17 mouse cellular contexts compared by ENCODE assay signal in genomic region chr16:44604021-44604616, GRCm38 (mm10). TPM values are rescaled to one million over a fixed set of nuclear protein-coding genes. Genes with fewer than 3 reads are reported as not detected.
DNase-seq lines count a peak whose midpoint lies in the region; ATAC-seq and TF ChIP-seq lines count a peak whose summit lies in the region.
"Had no signal": no experiment of that assay in that cellular context is flagged by ENCODE, and none has a peak within 500 bp of the region (broad histone marks: within the 10 kb centered on the region; RNA-seq: fewer than 3 reads in every experiment).

No protein-coding gene starts in this region.

- H3K4me1 ChIP-seq in kidney, adult 2 months (ENCODE audit: control insufficient read depth, insufficient read depth, low read length): no peaks in the 10 kb centered on the region
- H3K4me1 ChIP-seq in midbrain, embryonic 11.5 days (ENCODE audit: control insufficient read depth, insufficient read depth, low read length): peaks cover 17% of the 10 kb centered on the region
- peaks cover 7% of the 10 kb centered on the region for H3K4me1 ChIP-seq in midbrain, embryonic 15.5 days
- H3K4me1 ChIP-seq in limb, embryonic 12.5 days (replicated peaks): peaks cover 45% of the 10 kb centered on the region
- H3K4me1 ChIP-seq in forebrain, embryonic 14.5 days (ENCODE audit: control insufficient read depth, insufficient read depth, low read length): peaks cover 7% of the 10 kb centered on the region; the same call in 1 of the 2 replicates
- H3K4me1 ChIP-seq: liver, embryonic 12.5 days; megakaryocyte, embryonic 14.5 days had no signal

- no peak for TF ChIP-seq POLR2A in kidney, adult 2 months (IDR thresholded peaks at IDR 0.05; ENCODE audit: low read depth, low read length)

- TF ChIP-seq CTCF in kidney, adult 2 months (conservative IDR thresholded peaks at IDR 0.05; ENCODE audit: insufficient read depth, insufficient read length, low read depth, low read length): no peak

- H3K4me2 ChIP-seq in midbrain, embryonic 11.5 days: no peak overlapping the region
- no peak overlapping the region for H3K4me2 ChIP-seq in midbrain, embryonic 15.5 days
- H3K4me2 ChIP-seq in limb, embryonic 12.5 days: no peak overlapping the region
- H3K4me2 ChIP-seq in forebrain, embryonic 14.5 days (ENCODE audit: low read length): no peak overlapping the region
- H3K4me2 ChIP-seq: liver, embryonic 12.5 days; neural tube, embryonic 12.5 days had no signal

- H3K4me3 ChIP-seq in kidney, adult 2 months (ENCODE audit: insufficient read depth, low read depth, low read length): no peak overlapping the region
- H3K4me3 ChIP-seq in midbrain, embryonic 11.5 days (ENCODE audit: low read depth, low read length): no peak overlapping the region
- no peak overlapping the region for H3K4me3 ChIP-seq in midbrain, embryonic 15.5 days
- no peak overlapping the region for H3K4me3 ChIP-seq in limb, embryonic 12.5 days (replicated peaks)
- no peak overlapping the region for H3K4me3 ChIP-seq in forebrain, embryonic 14.5 days (ENCODE audit: low read depth, low read length)
- H3K4me3 ChIP-seq: liver, embryonic 12.5 days; megakaryocyte, embryonic 14.5 days; neural tube, embryonic 12.5 days had no signal

- ATAC-seq in midbrain, embryonic 11.5 days (ENCODE audit: low FRiP score): no peak
- no peak for ATAC-seq in midbrain, embryonic 15.5 days (replicated peaks)
- no peak for ATAC-seq in limb, embryonic 12.5 days (ENCODE audit: insufficient number of reproducible peaks, insufficient read depth, low FRiP score, low TSS enrichment, low read depth)
- ATAC-seq in forebrain, embryonic 14.5 days: no peak
- ATAC-seq in inflammation-experienced regulatory T-cells, adult 6 months: no peak
- ATAC-seq: forebrain, embryonic 16.5 days; liver, embryonic 12.5 days had no signal

- peak; percentile 7 for DNase-seq in kidney, adult 18-20 months
- no peak for DNase-seq in kidney, adult 2 months
- DNase-seq in midbrain, embryonic 11.5 days (ENCODE audit: low spot score, missing footprints): peak; percentile 35
- no peak for DNase-seq in forebrain, embryonic 14.5 days (ENCODE audit: low spot score)
- no peak for DNase-seq in left cerebral cortex, adult 8-10 months (ENCODE audit: low spot score in 2 of 2)
- DNase-seq: cerebellum, adult 9-10 months; heart, postnatal 4 days; kidney, adult 8-10 months; left cerebral cortex, postnatal 4 days; thymus, postnatal 14 days had no signal

- no peak overlapping the region for H3K9ac ChIP-seq in midbrain, embryonic 11.5 days (ENCODE audit: low read length)
- no peak overlapping the region for H3K9ac ChIP-seq in midbrain, embryonic 15.5 days
- no peak overlapping the region for H3K9ac ChIP-seq in limb, embryonic 12.5 days (replicated peaks)
- no peak overlapping the region for H3K9ac ChIP-seq in forebrain, embryonic 14.5 days (ENCODE audit: low read length)
- H3K9ac ChIP-seq: liver, embryonic 12.5 days; neural tube, embryonic 12.5 days had no signal

- no peak overlapping the region for H3K27ac ChIP-seq in kidney, adult 2 months (ENCODE audit: insufficient read depth, low read depth, low read length)
- no peak overlapping the region for H3K27ac ChIP-seq in midbrain, embryonic 11.5 days (ENCODE audit: low read depth, low read length)
- H3K27ac ChIP-seq in midbrain, embryonic 15.5 days: no peak overlapping the region
- peak overlapping the region; percentile 24; the same call in 1 of the 2 replicates for H3K27ac ChIP-seq in limb, embryonic 12.5 days
- H3K27ac ChIP-seq in forebrain, embryonic 14.5 days (ENCODE audit: low read depth, low read length): no peak overlapping the region
- H3K27ac ChIP-seq: liver, embryonic 12.5 days; neural tube, embryonic 12.5 days had no signal

- 59% methylated on average over 9 of the region's 9 CpGs for WGBS in kidney, adult 2 months
- WGBS in midbrain, embryonic 11.5 days: 81% methylated on average over 9 of the region's 9 CpGs
- 77% methylated on average over 9 of the region's 9 CpGs for WGBS in midbrain, embryonic 15.5 days
- 47% methylated on average over 9 of the region's 9 CpGs for WGBS in limb, embryonic 12.5 days
- WGBS in forebrain, embryonic 14.5 days: 75% methylated on average over 9 of the region's 9 CpGs

- no peaks in the 10 kb centered on the region; the same call in 1 of the 2 replicates for H3K27me3 ChIP-seq in kidney, adult 2 months (replicated peaks; ENCODE audit: control insufficient read depth, insufficient read depth, low read length)
- no peaks in the 10 kb centered on the region for H3K27me3 ChIP-seq in midbrain, embryonic 11.5 days (ENCODE audit: control insufficient read depth, insufficient read depth, low read length)
- H3K27me3 ChIP-seq in midbrain, embryonic 15.5 days (replicated peaks): no peaks in the 10 kb centered on the region
- H3K27me3 ChIP-seq in limb, embryonic 12.5 days: no peaks in the 10 kb centered on the region
- no peaks in the 10 kb centered on the region for H3K27me3 ChIP-seq in forebrain, embryonic 14.5 days (replicated peaks; ENCODE audit: control insufficient read depth, insufficient read depth, low read length)
- H3K27me3 ChIP-seq: liver, embryonic 12.5 days; neural tube, embryonic 12.5 days had no signal

- H3K36me3 ChIP-seq in kidney, adult 2 months (ENCODE audit: control insufficient read depth, insufficient read depth, low read length): no peaks in the 10 kb centered on the region
- H3K36me3 ChIP-seq in midbrain, embryonic 11.5 days (ENCODE audit: control insufficient read depth, insufficient read depth, low read length): no peaks in the 10 kb centered on the region
- no peaks in the 10 kb centered on the region for H3K36me3 ChIP-seq in midbrain, embryonic 15.5 days (replicated peaks)
- no peaks in the 10 kb centered on the region for H3K36me3 ChIP-seq in limb, embryonic 12.5 days
- H3K36me3 ChIP-seq in forebrain, embryonic 14.5 days (ENCODE audit: control insufficient read depth, insufficient read depth, low read length): no peaks in the 10 kb centered on the region
- H3K36me3 ChIP-seq: liver, embryonic 12.5 days; neural tube, embryonic 12.5 days had no signal

- no peaks in the 10 kb centered on the region for H3K9me3 ChIP-seq in midbrain, embryonic 11.5 days (ENCODE audit: control insufficient read depth, low read length)
- no peaks in the 10 kb centered on the region for H3K9me3 ChIP-seq in midbrain, embryonic 15.5 days
- no peaks in the 10 kb centered on the region for H3K9me3 ChIP-seq in limb, embryonic 12.5 days
- H3K9me3 ChIP-seq in forebrain, embryonic 14.5 days (replicated peaks; ENCODE audit: control insufficient read depth, low read length): no peaks in the 10 kb centered on the region
- H3K9me3 ChIP-seq: liver, embryonic 12.5 days; megakaryocyte, embryonic 14.5 days; neural tube, embryonic 12.5 days had no signal

RNA-seq across cellular contexts. Expression of gene Boc, which starts 45.4 kb away (rescaled TPM):
- polyA plus RNA-seq in kidney, adult 2 months (2012; rRNA removed): 8.5 and 8.8 TPM in 2 replicates
- 37.8 and 44.7 TPM in 2 replicates for polyA plus RNA-seq in midbrain, embryonic 11.5 days (2014; fragmentation: Nextera tagmentation; extraction: Ambion mirVana)
- 11.7 and 15.8 TPM in 2 replicates for polyA plus RNA-seq in midbrain, embryonic 15.5 days (2015; fragmentation: Nextera tagmentation; extraction: Ambion mirVana)
- polyA plus RNA-seq in limb, embryonic 12.5 days (2016; fragmentation: Nextera tagmentation; extraction: Ambion mirVana): 43.1 and 50.8 TPM in 2 replicates
- 11.5 and 13.3 TPM in 2 replicates for polyA plus RNA-seq in forebrain, embryonic 14.5 days (2014; fragmentation: Nextera tagmentation; extraction: Ambion mirVana)
- polyA plus RNA-seq in inflammation-experienced regulatory T-cells, adult 6 months (2017; shearing (Covaris generic)): under 1 TPM; 0.20 to 0.42 (median 0.41) TPM
- 10 to 100 TPM; 13.9 to 16.8 (median 15.3) TPM for total RNA-seq in left cerebral cortex, adult 8-10 months (2022)

Comparison
In these comparisons a context has a peak if more than half of its experiments do, and no peak if none do; other contexts are left out.
1. DNase-seq: peak in kidney, adult 18-20 months (single experiment) and midbrain, embryonic 11.5 days (single experiment); none in kidney, adult 2 months (single experiment), forebrain, embryonic 14.5 days (single experiment) and left cerebral cortex, adult 8-10 months (0 of 2).